Mouse (Mus musculus) liver, adult 2 months (tissue): ENCODE measurements at regions not wholly inside any gene's neighbourhood (a gene's known extent, or its start where the extent isn't known, plus 50 kb on each side); places are given as distances from the start of the nearest gene placed in this dataset.
"Not testable (repeated sequence)": the region's sequence is repeated elsewhere in the genome, so short reads cannot be mapped to it uniquely, and the experiment has no call there.

Source experiments
- DNase-seq: peaks from one replicate; pipeline ENCODE4 v3.0.0-alpha.2; 2011; ENCODE audit warnings: low read depth, low spot score; ENCODE audit errors: extremely low read depth
- H3K27ac ChIP-seq: fragments of 200-500 bp; replicated peaks from 2 replicates; pipeline ENCODE4 v1.5.1; 2012; ENCODE audit warnings: low read depth, mild to moderate bottlenecking, control low read depth, inconsistent platforms, low read length; ENCODE audit not compliant: insufficient read depth
- H3K27me3 ChIP-seq: fragments of 200-500 bp; 2 replicates; pipeline ENCODE4 v1.6.1; 2012; ENCODE audit warnings: mild to moderate bottlenecking, moderate library complexity, low read length, inconsistent platforms; ENCODE audit not compliant: control insufficient read depth, insufficient read depth
- H3K36me3 ChIP-seq: fragments of 200-500 bp; 2 replicates; pipeline ENCODE4 v1.6.1; 2012; ENCODE audit warnings: low read length, inconsistent platforms; ENCODE audit not compliant: control insufficient read depth, insufficient read depth
- H3K4me1 ChIP-seq: fragments of 200-500 bp; 2 replicates; pipeline ENCODE4 v1.6.1; 2011; ENCODE audit warnings: low read length; ENCODE audit not compliant: control insufficient read depth, insufficient read depth
- H3K4me3 ChIP-seq: fragments of 200-500 bp; 2 replicates; pipeline ENCODE4 v1.5.1; 2011; ENCODE audit warnings: low read depth, mild to moderate bottlenecking, control low read depth, low read length, moderate library complexity; ENCODE audit not compliant: insufficient read depth
- H3K79me2 ChIP-seq: fragments of 200-500 bp; 2 replicates; pipeline ENCODE4 v1.6.1; 2012; ENCODE audit warnings: inconsistent platforms, mild to moderate bottlenecking, low read length, moderate library complexity; ENCODE audit not compliant: control insufficient read depth, insufficient read depth
- H3K9ac ChIP-seq: fragments of 200-500 bp; 2 replicates; pipeline ENCODE4 v1.6.1; 2012; ENCODE audit warnings: low read depth, mild to moderate bottlenecking, control low read depth, inconsistent platforms, low read length
- CTCF ChIP-seq: fragments of 200-500 bp; IDR thresholded peaks from 2 replicates; pipeline ENCODE4 v1.5.1; 2011; ENCODE audit warnings: low read depth, low read length, control low read depth
- POLR2A ChIP-seq: fragments of 200-500 bp; IDR thresholded peaks from 2 replicates; pipeline ENCODE4 v1.6.1; 2011; ENCODE audit warnings: low read length, control low read depth; ENCODE audit not compliant: insufficient read depth; ENCODE audit errors: extremely low read depth
- WGBS: fragments of 180-500 bp; shearing (Covaris S2); methylation state at CpG from one replicate; pipeline ENCODE4 v1.1.7; 2018; 5-methylcytosine and 5-hydroxymethylcytosine counted together

DNA sequence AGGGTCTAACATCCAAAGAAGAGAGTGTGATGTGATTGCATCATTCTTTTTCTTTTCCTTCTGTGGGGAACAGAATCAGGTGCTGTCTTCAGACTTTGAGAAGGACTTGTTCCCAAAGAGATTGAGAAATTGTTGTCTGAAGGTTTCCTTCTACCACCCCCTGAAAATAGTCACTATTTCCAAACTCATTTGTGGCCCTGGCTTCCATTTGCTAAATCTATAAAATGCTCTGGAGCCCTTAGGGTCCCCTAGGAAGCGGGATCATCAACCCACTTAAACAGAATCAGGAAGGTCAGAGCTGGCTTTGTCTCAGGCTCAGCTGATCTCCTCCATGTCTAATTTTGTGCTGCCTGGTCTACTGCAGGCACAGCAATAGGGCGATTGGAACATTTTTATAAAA lies 70.1 kb downstream of the Dact2 start:
- H3K27ac ChIP-seq, result no peak overlapping the region
- no peak for DNase-seq
- 74% methylated on average over 2 of the region's 2 CpGs for WGBS
- H3K27me3 ChIP-seq, result no peaks in the 10 kb centered on the region
- no peaks in the 10 kb centered on the region for H3K79me2 ChIP-seq
- H3K4me1 ChIP-seq, result peaks cover 1% of the 10 kb centered on the region; the same call in 1 of the 2 replicates
- H3K9ac ChIP-seq, result no peak overlapping the region
- no peak overlapping the region for H3K4me3 ChIP-seq
- TF ChIP-seq POLR2A (no peak), CTCF (no peak)
- H3K36me3 ChIP-seq, result no peaks in the 10 kb centered on the region

DNA sequence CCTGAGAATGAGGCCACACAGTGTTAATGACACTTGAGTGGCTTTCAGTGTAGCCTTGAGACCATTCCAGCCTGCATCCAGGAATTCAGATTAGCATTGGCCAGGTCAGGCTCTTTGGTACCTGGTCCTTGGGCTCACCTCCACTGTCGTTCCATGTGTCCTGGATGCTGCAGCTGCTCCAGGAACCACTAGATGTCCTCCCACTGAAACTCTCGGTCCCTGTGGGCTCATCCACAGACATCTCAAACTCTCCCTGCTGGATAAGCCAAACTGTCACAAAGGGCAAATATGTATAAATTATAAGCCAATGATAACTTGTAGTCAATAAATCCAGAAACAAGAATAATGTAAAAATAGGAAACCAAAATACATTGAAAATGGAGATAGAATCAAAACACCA lies 67.7 kb upstream of the Gm7358 start:
- H3K4me1 ChIP-seq, H3K4me3 ChIP-seq, H3K27me3 ChIP-seq, H3K79me2 ChIP-seq, H3K27ac ChIP-seq, H3K36me3 ChIP-seq, H3K9ac ChIP-seq: not testable (repeated sequence)
- DNase-seq, result peak; percentile 13
- WGBS, result 18% methylated on average over 2 of the region's 2 CpGs

DNA sequence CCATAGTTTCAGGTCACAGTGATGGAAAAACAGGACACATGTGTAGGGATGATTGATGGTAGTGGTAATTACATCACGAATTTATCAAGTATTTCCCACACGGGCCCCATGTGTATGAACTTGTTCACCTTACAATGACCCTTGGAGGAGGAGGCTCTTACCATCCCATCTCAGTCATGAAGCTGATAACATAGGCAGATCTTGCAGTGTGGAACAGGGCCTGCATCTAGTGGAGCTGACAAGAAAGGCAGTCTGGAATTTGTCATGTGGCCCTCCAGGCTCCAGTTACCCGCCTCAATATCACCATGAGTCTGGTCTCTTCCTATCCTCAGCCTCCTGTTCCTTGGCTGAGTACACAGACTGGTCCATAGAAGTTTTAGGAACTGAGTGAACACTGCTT lies 59.5 kb upstream of the Gm7358 start:
- no peak overlapping the region for H3K27ac ChIP-seq
- H3K9ac ChIP-seq, result no peak overlapping the region
- no peak for DNase-seq
- WGBS, result 72% methylated on average over 3 of the region's 3 CpGs
- TF ChIP-seq POLR2A (no peak), CTCF (no peak)
- H3K79me2 ChIP-seq, result no peaks in the 10 kb centered on the region
- H3K4me1 ChIP-seq, result no peaks in the 10 kb centered on the region
- no peaks in the 10 kb centered on the region for H3K36me3 ChIP-seq
- no peak overlapping the region for H3K4me3 ChIP-seq
- H3K27me3 ChIP-seq, result no peaks in the 10 kb centered on the region

DNA sequence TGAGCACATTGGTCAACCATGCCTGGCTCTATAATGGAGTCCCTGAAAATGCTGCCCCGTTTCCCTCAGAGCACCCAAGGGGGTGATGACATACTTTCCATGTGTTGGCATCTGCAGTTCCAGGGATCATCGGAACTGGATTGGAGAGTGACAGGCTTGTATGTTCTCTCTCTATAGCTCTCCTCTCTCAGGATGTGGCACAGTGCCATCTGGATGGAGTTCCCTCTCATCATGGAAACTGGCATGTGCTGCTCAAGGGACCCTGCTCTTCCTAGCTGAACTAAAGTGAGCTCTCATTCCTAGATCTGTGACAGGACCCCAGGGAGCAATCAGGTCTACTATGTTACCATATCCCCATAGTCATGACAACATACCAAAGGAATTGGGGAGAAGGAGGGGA lies 56.9 kb upstream of the Gm7358 start:
- WGBS, result 91% methylated on average over 2 of the region's 2 CpGs
- H3K36me3 ChIP-seq, result no peaks in the 10 kb centered on the region
- H3K9ac ChIP-seq, result no peak overlapping the region
- no peaks in the 10 kb centered on the region for H3K4me1 ChIP-seq
- H3K4me3 ChIP-seq, result no peak overlapping the region
- H3K79me2 ChIP-seq, result no peaks in the 10 kb centered on the region
- no peak for DNase-seq
- no peaks in the 10 kb centered on the region for H3K27me3 ChIP-seq
- H3K27ac ChIP-seq, result no peak overlapping the region
- no peak for TF ChIP-seq POLR2A
- no peak for TF ChIP-seq CTCF

- Histone ChIP-seq H3K9ac (no peak overlapping the region), H3K4me3 (no peak overlapping the region), H3K27me3 (no peaks in the 10 kb centered on the region), H3K4me1 (no peaks in the 10 kb centered on the region), H3K27ac (no peak overlapping the region), H3K79me2 (no peaks in the 10 kb centered on the region), H3K36me3 (no peaks in the 10 kb centered on the region)
- no peak for DNase-seq
- WGBS, result 83% methylated on average over 2 of the region's 2 CpGs
- no peak for TF ChIP-seq CTCF
- TF ChIP-seq POLR2A, result no peak
Measured at GRCm38 (mm10) chr17:14114856-14115255, 55.5 kb upstream of the Gm7358 start.

GRCm38 (mm10) chr17:14111692-14112091 lies 52.4 kb upstream of the Gm7358 start:
- not testable (repeated sequence) for H3K9ac ChIP-seq
- WGBS, result 11% methylated on average over 1 of the region's 1 CpGs

More at GRCm38 (mm10) chr17:14111692-14112091, 52.4 kb upstream of the Gm7358 start:
- not testable (repeated sequence) for H3K4me1 ChIP-seq, H3K79me2 ChIP-seq, H3K27me3 ChIP-seq, H3K4me3 ChIP-seq, H3K27ac ChIP-seq, H3K36me3 ChIP-seq
- peak; percentile 13 for DNase-seq
- 0 out of 2 replicates have a peak, but pooled peaks have one; percentile 11 for TF ChIP-seq CTCF
